Mouse (Mus musculus) limb, embryonic 10.5 days (tissue): ENCODE results near the gene Cpeb1. TPM values are rescaled to one million over a fixed set of nuclear protein-coding genes. Genes with fewer than 3 reads are reported as not detected.

Source experiments
- DNase-seq: peaks from one replicate; pipeline ENCODE4 v3.0.0-alpha.2; 2017; ENCODE audit warnings: low spot score
- H3K27ac ChIP-seq: fragments of 300-500 bp; sonication (generic); 2 replicates; pipeline ENCODE4 v1.5.1; 2016; ENCODE audit warnings: mild to moderate bottlenecking
- H3K27me3 ChIP-seq: fragments of 300-500 bp; sonication (generic); 2 replicates; pipeline ENCODE4 v1.6.1; 2016; ENCODE audit warnings: low read depth, mild to moderate bottlenecking; ENCODE audit not compliant: poor library complexity, severe bottlenecking
- H3K36me3 ChIP-seq: fragments of 300-500 bp; sonication (generic); 2 replicates; pipeline ENCODE4 v1.6.1; 2016; ENCODE audit warnings: mild to moderate bottlenecking, moderate library complexity
- H3K4me1 ChIP-seq: fragments of 300-500 bp; sonication (generic); 2 replicates; pipeline ENCODE4 v1.6.1; 2016
- H3K4me3 ChIP-seq: fragments of 300-500 bp; sonication (generic); 2 replicates; pipeline ENCODE4 v1.5.1; 2016; ENCODE audit warnings: mild to moderate bottlenecking, moderate library complexity
- H3K9me3 ChIP-seq: fragments of 300-500 bp; sonication (generic); replicated peaks from 2 replicates; pipeline ENCODE4 v1.6.1; 2016; ENCODE audit warnings: mild to moderate bottlenecking
- WGBS: fragments of 180-500 bp; shearing (Covaris S2); methylation state at CpG from one replicate; pipeline ENCODE4 v1.1.7; 2016; 5-methylcytosine and 5-hydroxymethylcytosine counted together
- polyA plus RNA-seq: library from polyadenylated mRNA; unstranded; fragments of >200 nt; fragmentation: Nextera tagmentation; extraction: Ambion mirVana; gene quantifications from 2 replicates; pipeline ENCODE4 v1.2.1, GENCODE M21; 2016

The Cpeb1 gene
- polyA plus RNA-seq, 1 experiment from 2014 or later = not detected

GRCm38 (mm10) chr7:81336432-81336786, 118.9 kb downstream of the Cpeb1 start:
- no peak overlapping the region for H3K4me3 ChIP-seq
- peak; percentile 77 for DNase-seq
- peak overlapping the region; percentile 42; the same call in 1 of the 2 replicates for H3K27ac ChIP-seq
- H3K36me3 ChIP-seq = peaks cover 82% of the 10 kb centered on the region
- no peaks in the 10 kb centered on the region for H3K27me3 ChIP-seq
- 40% methylated on average over 8 of the region's 8 CpGs for WGBS
- H3K4me1 ChIP-seq = no peaks in the 10 kb centered on the region
- H3K9me3 ChIP-seq = no peaks in the 10 kb centered on the region

- Histone ChIP-seq H3K36me3 (peaks cover 76% of the 10 kb centered on the region), H3K27ac (peak overlapping the region; percentile 42; the same call in 1 of the 2 replicates), H3K9me3 (no peaks in the 10 kb centered on the region), H3K4me1 (0 out of 2 replicates have a peak, but pooled peaks cover under 1% of the 10 kb centered on the region), H3K27me3 (no peaks in the 10 kb centered on the region), H3K4me3 (no peak overlapping the region)
- DNase-seq = no peak
- WGBS = 78% methylated on average over 18 of the region's 18 CpGs
These were observed 119.4 kb downstream of the Cpeb1 start for GRCm38 (mm10) chr7:81335705-81336431.

GRCm38 (mm10) chr7:81331851-81332250, 123.4 kb downstream of the Cpeb1 start:
- Histone ChIP-seq H3K4me1 (0 out of 2 replicates have a peak, but pooled peaks cover 3% of the 10 kb centered on the region), H3K9me3 (no peaks in the 10 kb centered on the region), H3K36me3 (peaks cover 63% of the 10 kb centered on the region), H3K27ac (no peak overlapping the region), H3K27me3 (no peaks in the 10 kb centered on the region), H3K4me3 (no peak overlapping the region)
- WGBS = 89% methylated on average over 7 of the region's 7 CpGs
- no peak for DNase-seq

- H3K36me3 ChIP-seq = peaks cover 53% of the 10 kb centered on the region
- H3K4me1 ChIP-seq = 0 out of 2 replicates have a peak, but pooled peaks cover 3% of the 10 kb centered on the region
- DNase-seq = no peak
- no peaks in the 10 kb centered on the region for H3K9me3 ChIP-seq
- no peak overlapping the region for H3K27ac ChIP-seq
- no peaks in the 10 kb centered on the region for H3K27me3 ChIP-seq
- WGBS = 38% methylated on average over 3 of the region's 3 CpGs
- no peak overlapping the region for H3K4me3 ChIP-seq
These were observed 124.5 kb downstream of the Cpeb1 start for GRCm38 (mm10) chr7:81330767-81331166.

GRCm38 (mm10) chr7:81327661-81328060, 127.6 kb downstream of the Cpeb1 start:
- no peak for DNase-seq
- Histone ChIP-seq H3K4me1 (0 out of 2 replicates have a peak, but pooled peaks cover 9% of the 10 kb centered on the region), H3K4me3 (no peak overlapping the region), H3K27me3 (no peaks in the 10 kb centered on the region), H3K9me3 (no peaks in the 10 kb centered on the region), H3K36me3 (peaks cover 36% of the 10 kb centered on the region), H3K27ac (no peak overlapping the region)
- 92% methylated on average over 10 of the region's 10 CpGs for WGBS

GRCm38 (mm10) chr7:81326859-81327258, 128.4 kb downstream of the Cpeb1 start:
- Histone ChIP-seq H3K4me3 (no peak overlapping the region), H3K9me3 (no peaks in the 10 kb centered on the region), H3K27me3 (no peaks in the 10 kb centered on the region), H3K4me1 (0 out of 2 replicates have a peak, but pooled peaks cover 9% of the 10 kb centered on the region), H3K36me3 (peaks cover 30% of the 10 kb centered on the region), H3K27ac (no peak overlapping the region)
- 74% methylated on average over 6 of the region's 6 CpGs for whole genome bisulfite sequencing
- DNase-seq = no peak

- no peak for DNase-seq
- WGBS = 90% methylated on average over 12 of the region's 12 CpGs
- Histone ChIP-seq H3K27ac (no peak overlapping the region), H3K9me3 (no peaks in the 10 kb centered on the region), H3K4me1 (peaks cover 13% of the 10 kb centered on the region), H3K4me3 (no peak overlapping the region), H3K27me3 (no peaks in the 10 kb centered on the region), H3K36me3 (peaks cover 29% of the 10 kb centered on the region)
These were observed 129.2 kb downstream of the Cpeb1 start for GRCm38 (mm10) chr7:81326043-81326442.

- H3K36me3 ChIP-seq = peaks cover 2% of the 10 kb centered on the region; the same call in 1 of the 2 replicates
- no peak overlapping the region for H3K4me3 ChIP-seq
- no peak for DNase-seq
- no peak overlapping the region for H3K27ac ChIP-seq
- peaks cover 21% of the 10 kb centered on the region for H3K4me1 ChIP-seq
- no peaks in the 10 kb centered on the region for H3K9me3 ChIP-seq
- H3K27me3 ChIP-seq = no peaks in the 10 kb centered on the region
- WGBS = 89% methylated on average over 5 of the region's 5 CpGs
These were observed 133.5 kb downstream of the Cpeb1 start for GRCm38 (mm10) chr7:81321776-81322175.

- H3K4me1 ChIP-seq = peaks cover 21% of the 10 kb centered on the region
- H3K9me3 ChIP-seq = no peaks in the 10 kb centered on the region
- no peak overlapping the region for H3K4me3 ChIP-seq
- 81% methylated on average over 6 of the region's 6 CpGs for WGBS
- H3K27me3 ChIP-seq = no peaks in the 10 kb centered on the region
- H3K27ac ChIP-seq = no peak overlapping the region
- no peaks in the 10 kb centered on the region for H3K36me3 ChIP-seq
- DNase-seq = no peak
These were observed 135.5 kb downstream of the Cpeb1 start for GRCm38 (mm10) chr7:81319749-81320148.

- Histone ChIP-seq H3K27me3 (no peaks in the 10 kb centered on the region), H3K4me1 (peaks cover 16% of the 10 kb centered on the region; the same call in 1 of the 2 replicates), H3K36me3 (no peaks in the 10 kb centered on the region), H3K27ac (no peak overlapping the region), H3K4me3 (no peak overlapping the region), H3K9me3 (no peaks in the 10 kb centered on the region; the same call in 1 of the 2 replicates)
- WGBS = 76% methylated on average over 8 of the region's 8 CpGs
- DNase-seq = no peak
These were observed 139.7 kb downstream of the Cpeb1 start for GRCm38 (mm10) chr7:81315583-81315982.

- DNase-seq = no peak
- Histone ChIP-seq H3K27me3 (no peaks in the 10 kb centered on the region), H3K4me1 (peaks cover 9% of the 10 kb centered on the region; the same call in 1 of the 2 replicates)
These were observed 143.7 kb downstream of the Cpeb1 start for GRCm38 (mm10) chr7:81311581-81311980.

GRCm38 (mm10) chr7:81311130-81311529, 144.1 kb downstream of the Cpeb1 start:
- no peak overlapping the region for H3K4me3 ChIP-seq
- H3K27me3 ChIP-seq = no peaks in the 10 kb centered on the region
- WGBS = 96% methylated on average over 1 of the region's 1 CpGs
- H3K4me1 ChIP-seq = peaks cover 9% of the 10 kb centered on the region; the same call in 1 of the 2 replicates
- DNase-seq = no peak
- H3K27ac ChIP-seq = no peak overlapping the region
- H3K9me3 ChIP-seq = no peaks in the 10 kb centered on the region; the same call in 1 of the 2 replicates
- no peaks in the 10 kb centered on the region for H3K36me3 ChIP-seq

More at GRCm38 (mm10) chr7:81311581-81311980, 143.7 kb downstream of the Cpeb1 start:
- Histone ChIP-seq H3K27ac (no peak overlapping the region), H3K36me3 (no peaks in the 10 kb centered on the region), H3K4me3 (no peak overlapping the region), H3K9me3 (no peaks in the 10 kb centered on the region; the same call in 1 of the 2 replicates)

- Histone ChIP-seq H3K27me3 (no peaks in the 10 kb centered on the region), H3K4me3 (no peak overlapping the region), H3K9me3 (no peaks in the 10 kb centered on the region; the same call in 1 of the 2 replicates), H3K4me1 (peaks cover 7% of the 10 kb centered on the region; the same call in 1 of the 2 replicates), H3K36me3 (no peaks in the 10 kb centered on the region), H3K27ac (no peak overlapping the region)
- DNase-seq = no peak
- 90% methylated on average over 6 of the region's 6 CpGs for WGBS
These were observed 146.0 kb downstream of the Cpeb1 start for GRCm38 (mm10) chr7:81309247-81309646.
